Mouse (Mus musculus): ENCODE data around the gene Slc16a4. TPM values are rescaled to one million over a fixed set of nuclear protein-coding genes. Genes with fewer than 3 reads are reported as not detected.
"Not testable (repeated sequence)": the region's sequence is repeated elsewhere in the genome, so short reads cannot be mapped to it uniquely, and the experiment has no call there.

Gene Slc16a4
- polyA plus RNA-seq, 1 experiment = 0.14 TPM

DNA sequence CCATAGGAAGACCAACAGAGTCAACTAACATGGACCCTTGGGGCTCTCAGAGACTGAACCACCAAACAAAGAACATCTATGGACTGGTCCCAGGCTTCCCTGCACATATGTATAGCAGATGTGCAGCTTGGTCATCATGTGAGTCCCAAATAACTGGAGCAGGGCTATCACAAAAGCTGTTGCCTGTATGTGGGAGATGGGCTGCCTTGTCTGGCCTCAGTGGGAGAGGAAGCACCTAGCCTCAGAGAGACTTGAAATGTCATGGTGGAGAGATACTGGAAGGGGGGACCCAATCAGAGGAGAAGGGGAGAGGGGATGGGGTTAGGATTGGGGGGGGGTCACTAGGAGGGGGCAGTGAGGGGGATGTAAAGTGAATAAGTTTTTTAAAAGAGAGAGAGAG lies 3.7 kb upstream of the Slc16a4 start:
- no peaks in the 10 kb centered on the region for H3K79me2 ChIP-seq (ENCODE audit: control insufficient read depth, insufficient read depth)
- no peak overlapping the region for H3K4me3 ChIP-seq
- no peak for TF ChIP-seq CEBPB (IDR thresholded peaks at IDR 0.05; ENCODE audit: insufficient read depth, poor library complexity, severe bottlenecking)
- no peak for TF ChIP-seq TCF12 (IDR thresholded peaks at IDR 0.05; ENCODE audit: insufficient read depth, poor library complexity, severe bottlenecking)
- TF ChIP-seq TCF3 (IDR thresholded peaks at IDR 0.05; ENCODE audit: insufficient read length, low read depth) = no peak
- no peak for TF ChIP-seq POLR2AphosphoS2 (IDR thresholded peaks at IDR 0.05; ENCODE audit: insufficient read length, low read depth)
- no peak for TF ChIP-seq REST (IDR thresholded peaks at IDR 0.05; ENCODE audit: insufficient read depth, insufficient read length)
- TF ChIP-seq POLR2A (IDR thresholded peaks at IDR 0.05; ENCODE audit: insufficient read length, low read depth) = no peak
- no peak for TF ChIP-seq MYOG (IDR thresholded peaks at IDR 0.05; ENCODE audit: control insufficient read depth in 1 of 3, insufficient read depth in 1 of 3, insufficient read length in 2 of 3, low read depth in 2 of 3)
- TF ChIP-seq MYOD1 (IDR thresholded peaks at IDR 0.05; ENCODE audit: control insufficient read depth in 1 of 3, insufficient read length in 2 of 3, low read depth in 2 of 3) = no peak
- no peak for TF ChIP-seq E2F4 (IDR thresholded peaks at IDR 0.05; ENCODE audit: insufficient read depth)
- TF ChIP-seq USF1 (IDR thresholded peaks at IDR 0.05; ENCODE audit: low read depth) = no peak
- no peak for TF ChIP-seq MAX (IDR thresholded peaks at IDR 0.05; ENCODE audit: low read depth)
- TF ChIP-seq SRF (IDR thresholded peaks at IDR 0.05; ENCODE audit: control insufficient read depth, insufficient read length, low read depth) = no peak

DNA sequence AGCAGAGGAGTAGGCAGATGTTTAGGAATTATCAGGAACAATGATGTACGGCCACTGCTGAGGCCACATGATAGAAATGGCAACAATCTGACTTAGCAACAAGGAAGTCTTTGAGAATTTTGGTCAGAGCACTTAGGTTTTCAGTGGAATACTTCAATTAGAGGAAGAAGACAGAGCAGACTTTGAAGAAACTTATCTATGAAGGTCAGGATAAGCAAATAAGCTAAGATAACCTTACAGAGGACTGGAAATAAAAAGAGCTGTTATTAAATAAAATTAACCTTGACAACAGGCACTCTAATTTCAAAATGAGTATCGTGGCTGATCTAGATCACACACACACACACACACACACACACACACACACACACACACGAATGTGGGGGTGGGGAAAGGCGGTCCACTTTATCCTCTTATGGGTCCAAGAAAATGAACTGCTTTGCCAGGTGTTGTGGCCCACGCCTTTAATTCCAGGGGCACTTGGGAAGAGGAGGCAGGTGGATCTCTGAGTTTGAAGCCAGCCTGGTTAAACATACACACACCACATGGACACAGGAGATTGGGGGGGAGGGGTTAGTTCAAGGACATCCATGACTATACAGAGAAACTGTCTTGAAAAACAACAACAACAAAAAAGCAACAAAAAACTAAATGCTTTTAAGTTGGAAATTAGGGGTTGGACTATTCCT lies 4.8 kb downstream of the Slc16a4 start:
- Histone ChIP-seq H3K27me3 (ENCODE audit: control insufficient read depth, insufficient read depth, insufficient read length) (no peaks in the 10 kb centered on the region), H3K4me3 (no peak overlapping the region), H3K4me2 (ENCODE audit: low read depth) (no peak overlapping the region), H3K79me2 (ENCODE audit: control insufficient read depth, insufficient read depth) (no peaks in the 10 kb centered on the region), H3K36me3 (ENCODE audit: control insufficient read depth, insufficient read depth) (peaks cover 3% of the 10 kb centered on the region), H3ac (ENCODE audit: control insufficient read depth, insufficient read length) (no peak overlapping the region)
- TF ChIP-seq MAX (IDR thresholded peaks at IDR 0.05; ENCODE audit: low read depth) = no peak
- TF ChIP-seq MYOD1 (IDR thresholded peaks at IDR 0.05; ENCODE audit: control insufficient read depth in 1 of 3, insufficient read length in 2 of 3, low read depth in 2 of 3) = no peak
- TF ChIP-seq POLR2A (IDR thresholded peaks at IDR 0.05; ENCODE audit: insufficient read length, low read depth) = no peak
- TF ChIP-seq POLR2AphosphoS2 (IDR thresholded peaks at IDR 0.05; ENCODE audit: insufficient read length, low read depth) = no peak

More for the DNA sequence above, 3.7 kb upstream of the Slc16a4 start:
- Histone ChIP-seq H3ac (ENCODE audit: control insufficient read depth, insufficient read length) (no peak overlapping the region), H3K4me2 (ENCODE audit: low read depth) (no peak overlapping the region), H3K27me3 (ENCODE audit: control insufficient read depth, insufficient read depth, insufficient read length) (no peaks in the 10 kb centered on the region), H3K36me3 (ENCODE audit: control insufficient read depth, insufficient read depth) (peaks cover 25% of the 10 kb centered on the region)

DNA sequence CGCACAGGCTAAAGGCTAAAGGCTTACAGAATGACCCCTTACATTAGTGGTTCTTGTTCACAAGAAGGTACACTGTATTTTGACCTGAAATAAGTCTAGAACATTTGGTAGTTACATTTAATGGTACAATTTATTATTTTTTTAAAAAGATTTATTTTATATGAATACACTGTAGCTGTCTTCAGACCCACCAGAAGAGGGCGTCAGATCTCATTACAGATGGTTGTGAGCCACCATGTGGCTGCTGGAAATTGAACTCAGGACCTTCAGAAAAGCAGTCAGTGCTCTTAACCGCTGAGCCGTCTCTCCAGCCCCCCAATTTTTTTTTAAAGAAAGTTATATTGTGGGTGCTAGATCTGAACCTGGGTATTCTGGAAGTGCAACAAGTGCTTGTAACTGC lies 5.9 kb downstream of the Slc16a4 start:
- H3K4me3 ChIP-seq; H3K36me3 ChIP-seq (ENCODE audit: control insufficient read depth, insufficient read depth); H3ac ChIP-seq (ENCODE audit: control insufficient read depth, insufficient read length); H3K4me2 ChIP-seq (ENCODE audit: low read depth); H3K27me3 ChIP-seq (ENCODE audit: control insufficient read depth, insufficient read depth, insufficient read length); H3K79me2 ChIP-seq (ENCODE audit: control insufficient read depth, insufficient read depth): not testable (repeated sequence)

DNA sequence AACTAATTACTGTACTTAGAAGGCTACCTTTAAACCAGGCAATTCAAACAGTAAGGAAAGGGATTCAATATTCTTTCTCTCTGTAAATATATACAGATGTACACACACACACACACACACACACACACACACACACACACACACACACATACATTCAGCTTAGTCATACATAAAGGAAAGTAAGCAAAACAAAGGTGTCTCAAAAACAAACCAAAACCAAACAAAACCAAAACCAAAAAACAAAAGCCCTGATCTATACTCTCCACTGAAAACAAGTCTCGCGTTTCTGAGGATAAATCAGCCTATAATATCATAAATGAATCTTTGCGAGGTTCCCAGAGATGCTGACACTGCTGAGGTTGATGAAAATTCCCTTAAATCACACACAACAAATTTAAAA lies 26.3 kb downstream of the Slc16a4 start:
- Histone ChIP-seq H3K27me3 (ENCODE audit: control insufficient read depth, insufficient read depth, insufficient read length) (no peaks in the 10 kb centered on the region), H3K4me2 (ENCODE audit: low read depth) (peak overlapping the region; percentile 13), H3K36me3 (ENCODE audit: control insufficient read depth, insufficient read depth) (peaks cover 9% of the 10 kb centered on the region), H3ac (ENCODE audit: control insufficient read depth, insufficient read length) (no peak overlapping the region), H3K79me2 (ENCODE audit: control insufficient read depth, insufficient read depth) (peaks cover 99% of the 10 kb centered on the region), H3K4me3 (no peak overlapping the region)
- TF ChIP-seq CEBPB (IDR thresholded peaks at IDR 0.05; ENCODE audit: insufficient read depth, poor library complexity, severe bottlenecking) = no peak
- no peak for TF ChIP-seq MYOG (IDR thresholded peaks at IDR 0.05; ENCODE audit: control insufficient read depth in 1 of 3, insufficient read depth in 1 of 3, insufficient read length in 2 of 3, low read depth in 2 of 3)
- no peak for TF ChIP-seq SRF (IDR thresholded peaks at IDR 0.05; ENCODE audit: control insufficient read depth, insufficient read length, low read depth)
- no peak for TF ChIP-seq POLR2AphosphoS2 (IDR thresholded peaks at IDR 0.05; ENCODE audit: insufficient read length, low read depth)
- no peak for TF ChIP-seq TCF12 (IDR thresholded peaks at IDR 0.05; ENCODE audit: insufficient read depth, poor library complexity, severe bottlenecking)
- TF ChIP-seq POLR2A (IDR thresholded peaks at IDR 0.05; ENCODE audit: insufficient read length, low read depth) = no peak
- TF ChIP-seq MAX (IDR thresholded peaks at IDR 0.05; ENCODE audit: low read depth) = no peak
- no peak for TF ChIP-seq MYOD1 (IDR thresholded peaks at IDR 0.05; ENCODE audit: control insufficient read depth in 1 of 3, insufficient read length in 2 of 3, low read depth in 2 of 3)
- TF ChIP-seq TCF3 (IDR thresholded peaks at IDR 0.05; ENCODE audit: insufficient read length, low read depth) = no peak
- no peak for TF ChIP-seq USF1 (IDR thresholded peaks at IDR 0.05; ENCODE audit: low read depth)
- no peak for TF ChIP-seq E2F4 (IDR thresholded peaks at IDR 0.05; ENCODE audit: insufficient read depth)
- TF ChIP-seq REST (IDR thresholded peaks at IDR 0.05; ENCODE audit: insufficient read depth, insufficient read length) = no peak

DNA sequence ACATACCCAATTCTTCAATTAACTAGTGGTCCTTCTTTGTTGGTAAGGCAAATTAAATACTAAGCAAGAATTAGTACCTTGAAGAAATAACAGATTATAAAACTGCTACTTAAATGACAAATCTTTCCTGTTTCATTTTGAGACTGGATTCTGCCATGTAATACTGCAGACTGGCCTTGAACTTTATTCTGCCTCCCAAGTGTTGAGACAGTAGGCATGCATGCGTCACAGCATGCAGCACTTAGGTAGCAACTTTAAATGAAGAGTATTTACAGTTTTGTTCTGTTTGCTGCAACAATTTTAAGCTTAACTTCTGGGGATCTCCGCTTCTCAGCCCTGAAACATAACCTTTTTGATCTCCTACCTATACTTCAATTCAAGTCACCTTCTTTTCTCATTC lies 30.1 kb downstream of the Slc16a4 start:
- H3K36me3 ChIP-seq (ENCODE audit: control insufficient read depth, insufficient read depth) = peaks cover 31% of the 10 kb centered on the region

More for the DNA sequence above, 30.1 kb downstream of the Slc16a4 start:
- no peaks in the 10 kb centered on the region for H3K27me3 ChIP-seq (ENCODE audit: control insufficient read depth, insufficient read depth, insufficient read length)
- H3ac ChIP-seq (ENCODE audit: control insufficient read depth, insufficient read length) = no peak overlapping the region
- no peak overlapping the region for H3K4me3 ChIP-seq
- no peak for TF ChIP-seq TCF12 (IDR thresholded peaks at IDR 0.05; ENCODE audit: insufficient read depth, poor library complexity, severe bottlenecking)
- no peak for TF ChIP-seq REST (IDR thresholded peaks at IDR 0.05; ENCODE audit: insufficient read depth, insufficient read length)
- no peak for TF ChIP-seq POLR2AphosphoS2 (IDR thresholded peaks at IDR 0.05; ENCODE audit: insufficient read length, low read depth)
- TF ChIP-seq MYOD1 (IDR thresholded peaks at IDR 0.05; ENCODE audit: control insufficient read depth in 1 of 3, insufficient read length in 2 of 3, low read depth in 2 of 3) = no peak
- TF ChIP-seq USF1 (IDR thresholded peaks at IDR 0.05; ENCODE audit: low read depth) = no peak
- TF ChIP-seq MYOG (IDR thresholded peaks at IDR 0.05; ENCODE audit: control insufficient read depth in 1 of 3, insufficient read depth in 1 of 3, insufficient read length in 2 of 3, low read depth in 2 of 3) = no peak
- no peak for TF ChIP-seq E2F4 (IDR thresholded peaks at IDR 0.05; ENCODE audit: insufficient read depth)
- no peak for TF ChIP-seq MAX (IDR thresholded peaks at IDR 0.05; ENCODE audit: low read depth)
- TF ChIP-seq TCF3 (IDR thresholded peaks at IDR 0.05; ENCODE audit: insufficient read length, low read depth) = no peak
- no peak for TF ChIP-seq POLR2A (IDR thresholded peaks at IDR 0.05; ENCODE audit: insufficient read length, low read depth)
- no peak overlapping the region for H3K4me2 ChIP-seq (ENCODE audit: low read depth)
- peaks cover 99% of the 10 kb centered on the region for H3K79me2 ChIP-seq (ENCODE audit: control insufficient read depth, insufficient read depth)

Measured in myocyte (in vitro differentiated cells).